Mouse (Mus musculus) limb, embryonic 13.5 days (tissue): Measurements from ENCODE around the gene Kif4. TPM values are rescaled to one million over a fixed set of nuclear protein-coding genes. Genes with fewer than 3 reads are reported as not detected.
A peak's percentile ranks its signal among the peaks of the same experiment; 100 is the strongest.

Source experiments
- ATAC-seq: fragments of 200-750 bp; cut with Nextera tagmentation; 2 replicates; pipeline ENCODE4 v1.8.0; 2017; ENCODE audit warnings: low read depth, moderate number of reproducible peaks, moderate TSS enrichment; ENCODE audit not compliant: low FRiP score
- H3K27ac ChIP-seq: fragments of 300-500 bp; sonication (generic); 2 replicates; pipeline ENCODE4 v1.5.1; 2015; ENCODE audit warnings: inconsistent platforms, mild to moderate bottlenecking, moderate library complexity
- H3K27me3 ChIP-seq: fragments of 300-500 bp; sonication (generic); 2 replicates; pipeline ENCODE4 v1.6.1; 2015; ENCODE audit warnings: mild to moderate bottlenecking, inconsistent platforms
- H3K36me3 ChIP-seq: fragments of 300-500 bp; sonication (generic); 2 replicates; pipeline ENCODE4 v1.6.1; 2015; ENCODE audit warnings: inconsistent platforms, mild to moderate bottlenecking, moderate library complexity
- H3K4me1 ChIP-seq: fragments of 300-500 bp; sonication (generic); 2 replicates; pipeline ENCODE4 v1.6.1; 2015; ENCODE audit warnings: inconsistent platforms
- H3K4me2 ChIP-seq: fragments of 300-500 bp; sonication (generic); replicated peaks from 2 replicates; pipeline ENCODE4 v1.6.1; 2015; ENCODE audit warnings: inconsistent platforms, mild to moderate bottlenecking, moderate library complexity
- H3K4me3 ChIP-seq: fragments of 300-500 bp; sonication (generic); 2 replicates; pipeline ENCODE4 v1.5.1; 2015; ENCODE audit warnings: moderate library complexity, mild to moderate bottlenecking, inconsistent platforms
- H3K9ac ChIP-seq: fragments of 300-500 bp; sonication (generic); 2 replicates; pipeline ENCODE4 v1.6.1; 2015; ENCODE audit warnings: mild to moderate bottlenecking, inconsistent platforms
- H3K9me3 ChIP-seq: fragments of 300-500 bp; sonication (generic); 2 replicates; pipeline ENCODE4 v1.6.1; 2016; ENCODE audit warnings: inconsistent platforms
- WGBS: fragments of 180-500 bp; shearing (Covaris S2); methylation state at CpG from one replicate; pipeline ENCODE4 v1.1.7; 2015; 5-methylcytosine and 5-hydroxymethylcytosine counted together
- polyA plus RNA-seq: library from polyadenylated mRNA; unstranded; fragments of >200 nt; fragmentation: Nextera tagmentation; extraction: Ambion mirVana; gene quantifications from 2 replicates; pipeline ENCODE4 v1.2.1, GENCODE M21; 2015

Gene Kif4
- polyA plus RNA-seq, 1 experiment from 2014 or later = 30.7 TPM

GRCm38 (mm10) chrX:100734359-100734758 lies 108.8 kb downstream of the Kif4 start:
- Histone ChIP-seq H3K4me2 (no peak overlapping the region), H3K27me3 (peaks cover 64% of the 10 kb centered on the region), H3K9me3 (no peaks in the 10 kb centered on the region), H3K9ac (no peak overlapping the region), H3K4me3 (no peak overlapping the region), H3K27ac (no peak overlapping the region), H3K36me3 (no peaks in the 10 kb centered on the region), H3K4me1 (no peaks in the 10 kb centered on the region)
- no peak for ATAC-seq
- 66% methylated on average over 7 of the region's 7 CpGs for WGBS

- WGBS = 17% methylated on average over 14 of the region's 14 CpGs
- Histone ChIP-seq H3K36me3 (no peaks in the 10 kb centered on the region), H3K4me3 (peak overlapping the region; percentile 39), H3K4me1 (no peaks in the 10 kb centered on the region), H3K27ac (no peak overlapping the region), H3K9ac (no peak overlapping the region), H3K4me2 (peak overlapping the region; percentile 62), H3K27me3 (peaks cover 39% of the 10 kb centered on the region; the same call in 1 of the 2 replicates), H3K9me3 (no peaks in the 10 kb centered on the region)
- peak; percentile 73; the same call in 1 of the 2 replicates for ATAC-seq
Observed at GRCm38 (mm10) chrX:100738918-100739317, 113.4 kb downstream of the Kif4 start.

GRCm38 (mm10) chrX:100739443-100739842 lies 113.9 kb downstream of the Kif4 start:
- 9% methylated on average over 10 of the region's 10 CpGs for WGBS
- peak; percentile 71 for ATAC-seq
- Histone ChIP-seq H3K27me3 (peaks cover 34% of the 10 kb centered on the region; the same call in 1 of the 2 replicates), H3K27ac (no peak overlapping the region), H3K36me3 (no peaks in the 10 kb centered on the region), H3K4me1 (no peaks in the 10 kb centered on the region), H3K4me3 (peak overlapping the region; percentile 39), H3K9ac (no peak overlapping the region), H3K9me3 (no peaks in the 10 kb centered on the region), H3K4me2 (peak overlapping the region; percentile 62)

- no peak overlapping the region for H3K4me3 ChIP-seq
- no peak overlapping the region for H3K9ac ChIP-seq
- 56% methylated on average over 6 of the region's 6 CpGs for WGBS
- no peak overlapping the region for H3K27ac ChIP-seq
- peaks cover 25% of the 10 kb centered on the region; the same call in 1 of the 2 replicates for H3K27me3 ChIP-seq
- no peak overlapping the region for H3K4me2 ChIP-seq
- no peak for ATAC-seq
- H3K9me3 ChIP-seq = no peaks in the 10 kb centered on the region
- no peaks in the 10 kb centered on the region for H3K4me1 ChIP-seq
- no peaks in the 10 kb centered on the region for H3K36me3 ChIP-seq
Observed at GRCm38 (mm10) chrX:100740785-100741184, 115.2 kb downstream of the Kif4 start.

- no peaks in the 10 kb centered on the region for H3K36me3 ChIP-seq
- no peak overlapping the region for H3K4me3 ChIP-seq
- H3K9me3 ChIP-seq = no peaks in the 10 kb centered on the region
- H3K4me1 ChIP-seq = no peaks in the 10 kb centered on the region
- peaks cover 17% of the 10 kb centered on the region; the same call in 1 of the 2 replicates for H3K27me3 ChIP-seq
- no peak overlapping the region for H3K27ac ChIP-seq
- H3K9ac ChIP-seq = no peak overlapping the region
- WGBS = 15% methylated on average over 10 of the region's 10 CpGs
- H3K4me2 ChIP-seq = no peak overlapping the region
- no peak for ATAC-seq
Observed at GRCm38 (mm10) chrX:100741940-100742339, 116.4 kb downstream of the Kif4 start.

- no peaks in the 10 kb centered on the region for H3K36me3 ChIP-seq
- no peak overlapping the region for H3K4me3 ChIP-seq
- H3K9ac ChIP-seq = no peak overlapping the region
- peaks cover 24% of the 10 kb centered on the region for H3K27me3 ChIP-seq
- H3K4me1 ChIP-seq = no peaks in the 10 kb centered on the region
- no peaks in the 10 kb centered on the region for H3K9me3 ChIP-seq
- H3K4me2 ChIP-seq = no peak overlapping the region
- no peak overlapping the region for H3K27ac ChIP-seq
- no peak for ATAC-seq
- 83% methylated on average over 6 of the region's 6 CpGs for WGBS
Observed at GRCm38 (mm10) chrX:100765855-100766254, 140.3 kb downstream of the Kif4 start.

- H3K9me3 ChIP-seq = no peaks in the 10 kb centered on the region
- H3K4me2 ChIP-seq = peak within 1 kb of the TSS; percentile 82
- ATAC-seq = peak; percentile 75
- H3K9ac ChIP-seq = peak within 1 kb of the TSS; percentile 62
- no peaks in the 10 kb centered on the region for H3K36me3 ChIP-seq
- H3K4me3 ChIP-seq = peak within 1 kb of the TSS; percentile 51
- H3K27me3 ChIP-seq = peaks cover 24% of the 10 kb centered on the region
- 20% methylated on average over 25 of the region's 26 CpGs for WGBS
- H3K4me1 ChIP-seq = no peaks in the 10 kb centered on the region
- no peak within 1 kb of the TSS for H3K27ac ChIP-seq
Observed at GRCm38 (mm10) chrX:100767181-100767884, 141.8 kb downstream of the Kif4 start, which contains the start of gene Dlg3. Gene Dlg3 (plus strand): TSS chrX:100767722.

GRCm38 (mm10) chrX:100767885-100768626 lies 142.5 kb downstream of the Kif4 start:
- ATAC-seq = peak; percentile 44
- no peaks in the 10 kb centered on the region for H3K9me3 ChIP-seq
- no peak overlapping the region for H3K27ac ChIP-seq
- 19% methylated on average over 25 of the region's 36 CpGs for WGBS
- peak overlapping the region; percentile 51 for H3K4me3 ChIP-seq
- H3K9ac ChIP-seq = peak overlapping the region; percentile 62
- no peaks in the 10 kb centered on the region for H3K4me1 ChIP-seq
- peaks cover 24% of the 10 kb centered on the region for H3K27me3 ChIP-seq
- no peaks in the 10 kb centered on the region for H3K36me3 ChIP-seq
- peak overlapping the region; percentile 82 for H3K4me2 ChIP-seq

GRCm38 (mm10) chrX:100769281-100769680 lies 143.7 kb downstream of the Kif4 start:
- 82% methylated on average over 5 of the region's 5 CpGs for WGBS
- no peak overlapping the region for H3K9ac ChIP-seq
- H3K27me3 ChIP-seq = peaks cover 24% of the 10 kb centered on the region
- no peak for ATAC-seq
- H3K4me3 ChIP-seq = no peak overlapping the region
- H3K4me2 ChIP-seq = no peak overlapping the region
- no peak overlapping the region for H3K27ac ChIP-seq
- no peaks in the 10 kb centered on the region for H3K36me3 ChIP-seq
- H3K9me3 ChIP-seq = no peaks in the 10 kb centered on the region
- H3K4me1 ChIP-seq = no peaks in the 10 kb centered on the region

- no peaks in the 10 kb centered on the region for H3K9me3 ChIP-seq
- H3K36me3 ChIP-seq = no peaks in the 10 kb centered on the region
- no peak overlapping the region for H3K27ac ChIP-seq
- peak overlapping the region; percentile 52 for H3K4me3 ChIP-seq
- peaks cover 5% of the 10 kb centered on the region; the same call in 1 of the 2 replicates for H3K27me3 ChIP-seq
- 0 out of 2 replicates have a peak, but pooled peaks cover 7% of the 10 kb centered on the region for H3K4me1 ChIP-seq
- H3K4me2 ChIP-seq = peak overlapping the region; percentile 62
- WGBS = 15% methylated on average over 23 of the region's 23 CpGs
- peak overlapping the region; percentile 75 for H3K9ac ChIP-seq
- ATAC-seq = no peak
Observed at GRCm38 (mm10) chrX:100774341-100774811, 148.8 kb downstream of the Kif4 start.

GRCm38 (mm10) chrX:100775405-100775804 lies 149.9 kb downstream of the Kif4 start:
- Histone ChIP-seq H3K9me3 (no peaks in the 10 kb centered on the region), H3K27ac (no peak overlapping the region), H3K4me1 (peaks cover 15% of the 10 kb centered on the region; the same call in 1 of the 2 replicates), H3K4me2 (no peak overlapping the region), H3K4me3 (no peak overlapping the region), H3K36me3 (no peaks in the 10 kb centered on the region), H3K9ac (no peak overlapping the region), H3K27me3 (no peaks in the 10 kb centered on the region)
- 73% methylated on average over 3 of the region's 3 CpGs for WGBS
- no peak for ATAC-seq

GRCm38 (mm10) chrX:100776494-100776893 lies 151.0 kb downstream of the Kif4 start:
- peak overlapping the region; percentile 65 for H3K4me2 ChIP-seq
- peak; percentile 57 for ATAC-seq
- H3K4me1 ChIP-seq = peaks cover 21% of the 10 kb centered on the region
- peak overlapping the region; percentile 88; the same call in 1 of the 2 replicates for H3K27ac ChIP-seq
- no peak overlapping the region for H3K9ac ChIP-seq
- peak overlapping the region; percentile 57 for H3K4me3 ChIP-seq
- no peaks in the 10 kb centered on the region for H3K36me3 ChIP-seq
- H3K27me3 ChIP-seq = no peaks in the 10 kb centered on the region
- WGBS = 24% methylated on average over 9 of the region's 9 CpGs
- no peaks in the 10 kb centered on the region for H3K9me3 ChIP-seq
